Mouse (Mus musculus) WW6 (cell line): ENCODE measurements around the gene Hpse.

Source experiments
- DNase-seq: peaks from one replicate; pipeline ENCODE4 v3.0.0-alpha.2; 2013; ENCODE audit warnings: low read depth, low spot score

The Hpse gene

GRCm38 (mm10) chr5:100697398-100697797 lies 22.1 kb downstream of the Hpse start:
- DNase-seq, result no peak

DNA sequence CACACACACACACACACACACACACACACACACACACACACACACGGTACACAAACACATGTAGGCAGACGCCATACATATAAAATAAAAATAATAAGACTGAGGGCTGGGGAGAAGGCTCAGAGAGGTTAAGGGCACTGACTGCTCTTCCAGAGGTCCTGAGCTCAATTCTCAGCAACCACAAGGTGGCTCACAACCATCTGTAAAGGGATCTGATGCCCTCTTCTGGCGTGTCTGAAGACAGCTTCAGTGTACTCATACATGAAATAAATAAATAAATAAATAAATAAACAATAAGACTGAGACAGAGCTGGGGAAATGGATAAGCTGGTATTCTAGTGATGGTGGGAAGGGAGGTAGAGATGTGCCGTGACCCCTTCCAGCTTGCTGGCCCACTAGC lies 33.9 kb downstream of the Hpse start:
- no peak for DNase-seq

- no peak for DNase-seq
Measured at GRCm38 (mm10) chr5:100680542-100680933, 39.0 kb downstream of the Hpse start.

DNA sequence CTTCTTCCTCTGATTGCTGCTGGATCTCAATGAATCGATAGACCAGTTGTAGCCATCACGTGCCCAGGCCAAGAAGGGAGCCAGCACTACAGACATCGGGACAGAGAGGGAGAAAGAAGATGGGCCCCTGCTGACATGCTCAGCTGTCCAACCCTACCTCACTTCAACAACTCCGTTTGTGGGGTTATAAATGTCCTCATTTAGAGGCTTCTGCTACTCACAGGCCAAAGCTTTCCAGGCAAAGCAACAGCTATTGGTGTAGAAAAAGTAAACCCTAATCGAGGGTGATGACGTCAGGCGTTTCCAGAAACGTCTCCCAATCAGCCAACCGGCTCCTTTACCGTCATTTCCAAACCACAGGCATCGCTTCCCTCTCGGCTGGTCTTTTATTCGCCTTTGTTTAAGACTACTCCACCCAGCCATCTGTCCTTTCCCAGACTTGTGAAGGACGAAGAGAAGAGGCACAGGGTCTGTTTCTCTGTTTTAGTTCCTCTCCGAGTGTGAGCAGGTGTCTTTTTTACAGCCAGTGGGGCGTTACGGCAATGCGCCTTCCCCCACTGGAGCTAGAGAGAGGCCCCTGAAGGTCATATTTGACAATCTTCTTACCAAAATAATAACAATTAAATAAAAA lies 39.5 kb downstream of the Hpse start:
- no peak for DNase-seq

- peak; percentile 70 for DNase-seq
Measured at GRCm38 (mm10) chr5:100674711-100675376, 44.7 kb downstream of the Hpse start, which contains the start of gene Coq2. Gene Coq2, minus strand, starts transcription at chr5:100675140.

- DNase-seq, result peak; percentile 73
Measured at GRCm38 (mm10) chr5:100673745-100674486, 45.6 kb downstream of the Hpse start.

GRCm38 (mm10) chr5:100672403-100672802 lies 47.1 kb downstream of the Hpse start:
- DNase-seq, result no peak

GRCm38 (mm10) chr5:100671897-100672296 lies 47.6 kb downstream of the Hpse start:
- no peak for DNase-seq

DNA sequence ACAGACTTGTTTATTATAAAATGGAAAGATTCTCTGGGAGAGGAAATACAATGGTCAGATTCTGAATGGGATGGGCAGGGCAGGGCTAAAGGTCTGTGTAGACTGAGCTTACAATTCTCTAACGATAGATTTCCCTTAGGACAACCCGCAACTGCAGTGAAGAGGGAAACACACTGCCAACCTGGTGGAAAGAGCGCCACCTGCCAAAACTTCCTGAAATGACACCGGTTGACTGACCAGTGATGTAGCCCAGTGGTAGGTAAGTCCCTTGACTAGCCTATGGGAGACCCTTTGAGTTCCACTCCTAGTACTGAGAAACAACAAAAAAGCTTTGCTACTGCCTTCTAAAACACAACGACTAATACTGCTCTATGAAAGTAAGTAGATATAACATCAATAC lies 48.1 kb downstream of the Hpse start:
- no peak for DNase-seq

DNA sequence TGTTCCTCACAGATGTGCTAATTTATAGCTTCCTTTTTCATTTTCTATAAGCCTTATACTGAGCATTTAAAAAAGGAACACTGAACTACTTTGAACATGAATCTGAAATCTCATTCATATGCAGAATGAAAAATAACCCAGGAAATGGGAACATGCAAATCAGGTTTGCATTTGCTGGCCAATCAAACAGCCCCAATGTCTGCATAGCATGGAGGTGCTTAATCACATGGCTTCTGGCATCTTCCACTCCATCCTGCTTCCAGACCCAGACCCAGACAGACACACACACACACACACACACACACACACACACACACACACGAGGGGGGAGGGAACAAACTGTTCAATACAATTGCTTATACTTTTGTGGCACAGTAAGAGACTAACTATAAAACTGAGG lies 52.6 kb downstream of the Hpse start:
- DNase-seq, result no peak

DNA sequence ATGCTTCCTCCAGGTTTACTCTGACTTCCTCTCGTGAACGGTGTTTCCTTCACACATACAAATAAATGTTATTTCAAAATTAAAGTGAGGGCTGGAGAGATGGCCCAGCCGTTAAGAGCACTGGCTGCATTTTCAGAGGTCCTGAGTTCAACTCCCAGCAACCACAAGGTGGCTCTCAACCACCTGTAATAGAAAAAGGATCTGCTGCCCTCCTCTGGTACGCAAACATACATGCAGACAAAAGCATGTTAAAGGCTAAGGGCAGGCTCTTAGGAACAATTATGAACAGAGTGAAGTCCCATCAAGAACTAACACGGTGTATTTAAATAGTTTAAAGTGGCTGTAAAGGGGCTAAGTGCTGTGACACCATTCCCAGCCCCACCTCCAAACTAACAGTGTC lies 55.7 kb downstream of the Hpse start:
- no peak for DNase-seq

DNA sequence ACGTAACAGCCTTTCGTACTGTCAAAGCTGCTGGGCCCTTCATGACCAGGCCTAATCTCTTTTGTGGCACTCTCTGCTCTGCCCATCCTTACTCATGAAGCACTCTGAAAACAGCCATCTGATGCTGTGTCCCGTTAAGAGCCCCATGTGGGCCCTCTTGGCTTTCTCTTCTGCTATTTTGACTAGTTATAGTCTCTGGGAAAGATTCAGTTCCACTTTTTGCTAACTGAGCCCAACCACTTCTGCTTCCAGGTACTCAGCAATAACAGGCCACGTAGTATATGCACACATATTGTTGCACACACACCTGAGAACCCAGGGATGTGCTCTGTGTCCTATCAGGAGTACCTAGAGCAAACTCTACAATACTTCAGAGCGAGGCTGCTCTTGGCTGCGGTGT lies 56.5 kb downstream of the Hpse start:
- no peak for DNase-seq

DNA sequence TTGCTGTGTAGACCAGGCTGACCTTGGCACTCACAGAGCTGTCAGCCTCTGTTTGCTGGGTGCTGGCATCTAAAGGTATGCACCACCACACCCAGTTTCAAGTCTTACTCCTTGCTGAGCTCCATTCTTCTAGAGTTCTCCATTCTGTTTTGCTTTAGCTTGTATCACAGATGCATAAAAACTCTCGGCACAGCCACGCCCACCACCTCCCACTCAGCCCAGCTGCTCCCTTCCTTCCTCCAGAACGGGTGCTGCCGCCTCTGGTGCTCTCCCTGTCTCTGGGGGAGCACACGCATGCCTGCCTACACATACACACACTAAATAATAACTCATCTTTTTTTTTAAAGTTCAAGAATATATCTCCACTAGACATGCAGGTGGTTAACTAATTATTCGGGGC lies 61.1 kb downstream of the Hpse start:
- DNase-seq, result no peak

GRCm38 (mm10) chr5:100656352-100656751 lies 63.2 kb downstream of the Hpse start:
- no peak for DNase-seq

GRCm38 (mm10) chr5:100652327-100652726 lies 67.2 kb downstream of the Hpse start:
- no peak for DNase-seq

DNA sequence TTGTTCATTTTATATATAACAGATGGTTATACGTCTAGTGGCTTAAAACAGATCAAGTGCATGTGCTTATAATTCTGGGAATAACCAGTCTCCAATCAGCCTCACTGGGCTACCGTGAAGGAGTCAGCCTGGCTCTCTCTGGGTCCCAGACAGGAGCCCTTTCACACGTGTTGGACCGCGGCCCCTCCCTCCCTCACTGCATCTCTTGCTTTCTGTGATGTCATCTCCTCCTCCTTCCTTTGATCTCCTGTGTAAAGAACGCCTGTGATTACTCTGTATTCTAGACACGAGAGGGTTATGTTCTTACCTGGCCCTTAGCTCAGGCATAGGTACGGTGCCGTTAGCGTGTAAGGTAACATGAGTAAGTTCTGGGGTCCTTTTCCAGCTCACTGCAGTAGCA lies 68.0 kb downstream of the Hpse start:
- no peak for DNase-seq

- DNase-seq, result no peak
Measured at GRCm38 (mm10) chr5:100650969-100651368, 68.5 kb downstream of the Hpse start.

GRCm38 (mm10) chr5:100648546-100648945 lies 71.0 kb downstream of the Hpse start:
- no peak for DNase-seq

GRCm38 (mm10) chr5:100648046-100648445 lies 71.5 kb downstream of the Hpse start:
- no peak for DNase-seq

- DNase-seq, result no peak
Measured at GRCm38 (mm10) chr5:100646558-100646957, 73.0 kb downstream of the Hpse start.

DNA sequence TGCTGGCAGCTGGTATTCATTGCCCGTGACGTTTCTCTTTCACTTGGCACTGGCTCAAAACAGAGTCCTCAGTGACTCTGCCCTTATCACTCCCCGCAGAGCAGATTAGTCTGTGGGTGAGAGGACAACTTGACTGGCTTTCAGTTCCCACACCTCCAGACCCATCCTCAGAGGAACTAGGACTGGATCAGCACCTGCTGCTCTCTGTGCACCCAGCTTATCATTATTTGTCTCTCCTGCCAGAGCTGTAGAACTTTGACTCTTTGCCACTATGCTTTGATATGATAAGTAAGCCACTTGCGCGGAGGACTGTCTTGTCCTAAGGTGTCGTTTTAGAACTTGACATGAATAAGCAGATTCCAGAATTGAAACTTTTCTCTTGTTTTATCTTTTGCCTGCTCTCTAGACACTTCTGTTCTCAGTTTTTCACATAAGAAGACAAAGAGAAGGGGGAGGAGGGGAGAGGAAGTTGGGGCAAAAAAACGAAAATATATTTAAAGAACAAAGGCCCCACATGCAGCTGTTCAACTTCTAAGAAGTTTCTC lies 75.5 kb downstream of the Hpse start:
- DNase-seq, result no peak

DNA sequence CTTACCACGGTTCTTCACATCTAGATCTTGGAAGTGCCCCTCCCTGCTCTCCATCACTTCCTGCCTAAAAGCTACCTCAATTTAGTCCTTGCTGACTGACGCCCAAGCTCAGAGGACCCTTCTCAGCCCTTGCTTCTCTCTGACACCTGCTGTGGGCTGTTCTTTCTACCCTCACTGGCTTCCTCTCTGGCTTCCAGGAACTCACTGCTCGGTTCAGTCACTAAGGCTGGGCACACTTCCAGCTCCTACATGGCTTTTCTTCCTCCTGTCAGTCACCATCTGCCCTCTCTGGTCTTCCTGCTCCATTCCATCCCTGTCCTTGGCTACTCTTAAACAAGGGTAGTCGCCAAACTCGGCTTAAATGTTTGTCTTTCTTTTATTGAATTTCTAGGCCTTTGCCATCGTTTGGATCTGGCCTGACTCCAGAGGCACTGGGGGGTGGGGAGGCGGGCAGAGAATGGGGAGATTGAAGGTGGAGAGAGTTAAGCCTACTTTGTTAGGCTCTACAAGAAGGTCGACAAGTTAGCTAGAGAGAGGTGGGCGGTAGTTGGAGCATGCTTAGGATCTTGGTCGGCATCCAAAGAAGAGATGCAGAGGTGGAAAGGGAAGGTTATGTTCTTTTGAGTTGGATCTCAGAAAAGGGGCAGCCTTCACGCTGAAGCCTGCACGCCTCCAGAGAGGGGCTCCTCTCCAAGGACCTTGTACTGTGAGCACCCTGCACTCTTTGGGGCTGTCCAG lies 76.1 kb downstream of the Hpse start:
- DNase-seq, result no peak
